Mouse (Mus musculus) bone marrow macrophage, adult 2 months (primary cell): ENCODE measurements around the gene Dock4.

ENCODE experiments used
- CTCF ChIP-seq: IDR thresholded peaks from 2 replicates; pipeline ENCODE4 v1.5.1; 2012; ENCODE audit warnings: low read depth, mild to moderate bottlenecking, low read length, moderate library complexity
- POLR2A ChIP-seq: IDR thresholded peaks from 2 replicates; pipeline ENCODE4 v1.6.1; 2012; ENCODE audit warnings: mild to moderate bottlenecking, low read depth, low read length, borderline replicate concordance

- no peak for TF ChIP-seq CTCF
- TF ChIP-seq POLR2A = no peak
Observed at GRCm38 (mm10) chr12:40781554-40781953, 335.8 kb downstream of the Dock4 start.
